Mouse (Mus musculus) E14TG2a.4 (cell line): Measurements from ENCODE around the gene Ms4a6b.
"Not testable (repeated sequence)": the region's sequence is repeated elsewhere in the genome, so short reads cannot be mapped to it uniquely, and the experiment has no call there.

Source experiments
- CTCF ChIP-seq: conservative IDR thresholded peaks from 2 replicates; pipeline ENCODE4 v1.5.1; 2014; ENCODE audit warnings: low read length
- NANOG ChIP-seq: IDR thresholded peaks from 2 replicates; pipeline ENCODE4 v1.6.1; 2014; ENCODE audit warnings: borderline replicate concordance, low read length, mixed read lengths
- POU5F1 ChIP-seq: IDR thresholded peaks from 2 replicates; pipeline ENCODE4 v1.6.1; 2014; ENCODE audit warnings: low read length, borderline replicate concordance

- TF ChIP-seq CTCF, POU5F1, NANOG: not testable (repeated sequence)
Observed at GRCm38 (mm10) chr19:11559560-11559959, 43.2 kb downstream of the Ms4a6b start.
